Mouse (Mus musculus) spleen, adult 2 months (tissue): ENCODE measurements around the gene Slc7a4.

ENCODE experiments used
- CTCF ChIP-seq: fragments of 200-500 bp; IDR thresholded peaks from 2 replicates; pipeline ENCODE4 v1.5.1; 2011; ENCODE audit warnings: mild to moderate bottlenecking, inconsistent platforms; ENCODE audit not compliant: insufficient read depth, insufficient read length, insufficient replicate concordance; ENCODE audit errors: extremely low read depth
- POLR2A ChIP-seq: fragments of 200-500 bp; IDR thresholded peaks from 2 replicates; pipeline ENCODE4 v1.6.1; 2011; ENCODE audit warnings: low read depth, low read length, inconsistent platforms

GRCm38 (mm10) chr16:17526223-17526622, 56.8 kb downstream of the Slc7a4 start:
- TF ChIP-seq POLR2A (no peak), CTCF (no peak)
